Mouse (Mus musculus) neural tube, embryonic 15.5 days (tissue): ENCODE results near the gene Abcd1. TPM values are rescaled to one million over a fixed set of nuclear protein-coding genes. Genes with fewer than 3 reads are reported as not detected.

ENCODE experiments used
- ATAC-seq: fragments of 200-750 bp; cut with Nextera tagmentation; 2 replicates; pipeline ENCODE4 v1.8.0; 2017; ENCODE audit warnings: mild to moderate bottlenecking, moderate TSS enrichment, moderate library complexity; ENCODE audit not compliant: low FRiP score
- H3K27ac ChIP-seq: fragments of 300-500 bp; sonication (generic); replicated peaks from 2 replicates; pipeline ENCODE4 v1.5.1; 2015; ENCODE audit warnings: mild to moderate bottlenecking, inconsistent platforms
- H3K27me3 ChIP-seq: fragments of 300-500 bp; sonication (generic); replicated peaks from 2 replicates; pipeline ENCODE4 v1.6.1; 2015; ENCODE audit warnings: inconsistent platforms
- H3K36me3 ChIP-seq: fragments of 300-500 bp; sonication (generic); 2 replicates; pipeline ENCODE4 v1.6.1; 2015; ENCODE audit warnings: inconsistent platforms
- H3K4me1 ChIP-seq: fragments of 300-500 bp; sonication (generic); 2 replicates; pipeline ENCODE4 v1.6.1; 2015; ENCODE audit warnings: inconsistent platforms
- H3K4me2 ChIP-seq: fragments of 300-500 bp; sonication (generic); 2 replicates; pipeline ENCODE4 v1.6.1; 2015; ENCODE audit warnings: inconsistent platforms, mild to moderate bottlenecking, moderate library complexity
- H3K4me3 ChIP-seq: fragments of 300-500 bp; sonication (generic); replicated peaks from 2 replicates; pipeline ENCODE4 v1.5.1; 2015; ENCODE audit warnings: mild to moderate bottlenecking, inconsistent platforms
- H3K9ac ChIP-seq: fragments of 300-500 bp; sonication (generic); replicated peaks from 2 replicates; pipeline ENCODE4 v1.6.1; 2015; ENCODE audit warnings: mild to moderate bottlenecking, inconsistent platforms
- H3K9me3 ChIP-seq: fragments of 300-500 bp; sonication (generic); replicated peaks from 2 replicates; pipeline ENCODE4 v1.6.1; 2016; ENCODE audit warnings: inconsistent platforms
- WGBS: fragments of 180-500 bp; shearing (Covaris S2); methylation state at CpG from one replicate; pipeline ENCODE4 v1.1.7; 2015; ENCODE audit warnings: mixed read lengths; 5-methylcytosine and 5-hydroxymethylcytosine counted together
- polyA plus RNA-seq: library from polyadenylated mRNA; unstranded; fragments of >200 nt; fragmentation: Nextera tagmentation; extraction: Ambion mirVana; gene quantifications from 2 replicates; pipeline ENCODE4 v1.2.1, GENCODE M21; 2015

Gene Abcd1
- 13.6 and 15.5 TPM in 2 replicates for polyA plus RNA-seq

DNA sequence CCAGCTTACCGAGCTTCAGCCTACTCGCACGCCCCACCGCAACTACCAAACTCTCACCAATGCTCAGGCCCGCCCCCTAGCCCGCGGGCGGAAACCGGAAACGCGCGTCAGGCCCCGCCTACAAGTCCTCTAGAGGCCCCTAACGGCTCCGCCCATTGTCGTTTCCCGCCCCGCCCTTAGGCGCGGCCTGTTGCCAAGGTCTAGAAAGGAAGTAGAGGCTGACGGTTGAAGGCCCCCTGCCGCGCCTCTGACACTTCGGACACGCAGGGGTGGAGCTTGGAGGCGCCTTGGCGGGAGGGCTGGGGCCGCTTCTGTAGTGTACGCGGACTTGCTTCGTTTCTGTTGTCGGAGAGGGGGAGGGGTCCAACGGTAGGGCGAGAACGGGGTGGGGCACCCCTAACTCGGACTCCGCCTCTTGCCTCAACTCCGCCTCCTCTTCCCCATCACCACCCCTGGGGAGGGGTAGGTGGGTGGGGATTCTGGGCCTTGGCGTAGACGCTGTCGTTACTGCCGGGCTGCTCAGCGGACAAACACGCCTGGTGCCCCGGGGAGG, at the start of gene Abcd1, which contains the start of gene Bcap31:
Gene Abcd1, plus strand, starts transcription at position 489 of the 553 bp plus-strand sequence.
Gene Bcap31, minus strand, starts transcription at position 67 of the 553 bp plus-strand sequence.
- H3K36me3 ChIP-seq, result 0 out of 2 replicates have a peak, but pooled peaks cover 3% of the 10 kb centered on the region
- peak within 1 kb of the TSS; percentile 50 for H3K4me3 ChIP-seq
- WGBS, result 31% methylated on average over 41 of the region's 45 CpGs
- peak within 1 kb of the TSS; percentile 82 for H3K27ac ChIP-seq
- H3K4me1 ChIP-seq, result peaks cover 36% of the 10 kb centered on the region
- peak within 1 kb of the TSS; percentile 55 for H3K9ac ChIP-seq
- H3K27me3 ChIP-seq, result no peaks in the 10 kb centered on the region
- H3K9me3 ChIP-seq, result no peaks in the 10 kb centered on the region
- ATAC-seq, result peak; percentile 91
- H3K4me2 ChIP-seq, result peak within 1 kb of the TSS; percentile 68

DNA sequence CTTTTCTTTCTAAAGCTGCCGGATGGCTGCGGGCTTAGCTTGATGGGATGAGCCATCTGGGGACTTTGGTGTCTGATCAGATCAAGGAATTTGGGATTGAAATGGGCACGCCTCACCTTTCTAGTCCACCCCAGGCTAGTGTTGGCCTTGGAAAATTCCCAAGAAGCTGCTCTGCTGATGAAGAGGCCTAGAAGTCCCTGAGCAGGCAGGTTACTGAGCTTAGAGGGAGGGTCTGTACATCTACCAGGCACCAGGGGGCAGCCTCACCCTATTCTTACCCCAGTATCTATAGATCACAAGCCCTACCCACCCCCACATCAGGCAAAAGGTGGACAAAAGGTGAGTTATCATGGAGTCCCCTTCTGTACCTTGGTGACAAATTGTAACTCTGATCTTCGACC, 44.4 kb upstream of the Abcd1 start:
- H3K27me3 ChIP-seq, result no peaks in the 10 kb centered on the region
- no peaks in the 10 kb centered on the region for H3K36me3 ChIP-seq
- H3K9ac ChIP-seq, result no peak overlapping the region
- 0 out of 2 replicates have a peak, but pooled peaks have one; percentile 30 for ATAC-seq
- H3K4me1 ChIP-seq, result peaks cover 16% of the 10 kb centered on the region
- no peaks in the 10 kb centered on the region for H3K9me3 ChIP-seq
- H3K4me3 ChIP-seq, result no peak overlapping the region
- H3K27ac ChIP-seq, result no peak overlapping the region
- peak overlapping the region; percentile 66; the same call in 1 of the 2 replicates for H3K4me2 ChIP-seq
- 55% methylated on average over 4 of the region's 4 CpGs for WGBS

DNA sequence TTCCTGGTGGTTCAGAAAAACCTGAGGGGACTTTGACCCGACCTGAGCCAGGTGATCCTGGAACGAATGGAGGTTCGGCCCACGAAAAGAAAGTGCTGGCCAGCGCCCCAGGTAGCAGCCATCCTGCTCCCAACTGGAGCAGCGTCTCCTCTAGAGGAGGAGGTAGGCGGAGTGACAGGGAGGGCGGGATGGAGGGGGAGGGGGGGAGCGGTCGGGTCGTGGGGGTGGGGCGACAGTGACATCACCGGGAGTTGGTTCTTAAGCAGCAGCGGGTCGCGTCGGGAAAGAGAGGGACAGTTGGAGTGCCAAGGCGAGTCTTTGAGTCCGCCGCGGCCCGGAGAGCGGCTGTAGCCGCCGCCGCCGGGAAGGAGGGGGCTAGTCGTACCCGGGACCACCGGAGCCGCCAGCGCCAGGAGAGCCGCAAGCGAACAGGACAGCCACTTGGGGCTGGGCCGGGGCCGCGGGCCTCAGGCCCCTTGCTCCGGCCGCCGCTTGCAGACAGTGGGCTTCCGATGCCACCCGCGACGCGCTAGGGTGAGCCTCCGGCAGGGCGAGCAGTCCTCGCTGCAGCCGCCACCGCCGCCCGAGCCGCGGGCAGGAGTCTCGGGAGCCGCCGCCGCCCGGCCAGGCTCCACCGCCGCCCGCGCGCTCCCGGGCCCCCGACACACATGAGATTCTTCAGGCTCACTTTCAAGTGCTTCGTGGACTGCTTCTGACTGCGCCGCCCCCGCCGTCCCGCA, 43.3 kb upstream of the Abcd1 start, which contains the start of gene Slc6a8:
Gene Slc6a8, plus strand, starts transcription at position 272 of the 740 bp plus-strand sequence.
- ATAC-seq, result peak; percentile 83
- peak within 1 kb of the TSS; percentile 66 for H3K4me2 ChIP-seq
- 19% methylated on average over 47 of the region's 72 CpGs for WGBS
- no peaks in the 10 kb centered on the region for H3K9me3 ChIP-seq
- peak within 1 kb of the TSS; percentile 74 for H3K27ac ChIP-seq
- peak within 1 kb of the TSS; percentile 70 for H3K9ac ChIP-seq
- H3K4me3 ChIP-seq, result peak within 1 kb of the TSS; percentile 57
- H3K27me3 ChIP-seq, result no peaks in the 10 kb centered on the region
- no peaks in the 10 kb centered on the region for H3K36me3 ChIP-seq
- peaks cover 16% of the 10 kb centered on the region for H3K4me1 ChIP-seq

DNA sequence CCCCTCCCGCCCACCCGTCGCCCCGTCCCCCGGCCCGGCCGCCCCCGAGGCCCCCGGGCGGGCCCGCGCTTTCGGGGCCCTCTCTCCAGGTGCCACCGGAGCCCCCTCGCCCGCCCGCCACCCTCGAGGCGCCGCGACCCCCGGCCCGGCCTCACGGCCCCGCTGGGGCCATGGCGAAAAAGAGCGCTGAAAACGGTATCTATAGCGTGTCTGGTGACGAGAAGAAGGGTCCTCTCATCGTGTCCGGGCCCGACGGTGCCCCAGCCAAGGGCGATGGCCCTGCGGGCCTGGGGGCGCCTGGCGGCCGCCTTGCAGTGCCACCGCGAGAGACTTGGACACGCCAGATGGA, 42.8 kb upstream of the Abcd1 start:
- peak overlapping the region; percentile 57 for H3K4me3 ChIP-seq
- no peaks in the 10 kb centered on the region for H3K36me3 ChIP-seq
- WGBS, result 21% methylated on average over 27 of the region's 42 CpGs
- H3K9me3 ChIP-seq, result no peaks in the 10 kb centered on the region
- peaks cover 16% of the 10 kb centered on the region for H3K4me1 ChIP-seq
- H3K9ac ChIP-seq, result peak overlapping the region; percentile 70
- no peaks in the 10 kb centered on the region for H3K27me3 ChIP-seq
- peak overlapping the region; percentile 74 for H3K27ac ChIP-seq
- peak overlapping the region; percentile 66 for H3K4me2 ChIP-seq
- peak; percentile 33; the same call in 1 of the 2 replicates for ATAC-seq

DNA sequence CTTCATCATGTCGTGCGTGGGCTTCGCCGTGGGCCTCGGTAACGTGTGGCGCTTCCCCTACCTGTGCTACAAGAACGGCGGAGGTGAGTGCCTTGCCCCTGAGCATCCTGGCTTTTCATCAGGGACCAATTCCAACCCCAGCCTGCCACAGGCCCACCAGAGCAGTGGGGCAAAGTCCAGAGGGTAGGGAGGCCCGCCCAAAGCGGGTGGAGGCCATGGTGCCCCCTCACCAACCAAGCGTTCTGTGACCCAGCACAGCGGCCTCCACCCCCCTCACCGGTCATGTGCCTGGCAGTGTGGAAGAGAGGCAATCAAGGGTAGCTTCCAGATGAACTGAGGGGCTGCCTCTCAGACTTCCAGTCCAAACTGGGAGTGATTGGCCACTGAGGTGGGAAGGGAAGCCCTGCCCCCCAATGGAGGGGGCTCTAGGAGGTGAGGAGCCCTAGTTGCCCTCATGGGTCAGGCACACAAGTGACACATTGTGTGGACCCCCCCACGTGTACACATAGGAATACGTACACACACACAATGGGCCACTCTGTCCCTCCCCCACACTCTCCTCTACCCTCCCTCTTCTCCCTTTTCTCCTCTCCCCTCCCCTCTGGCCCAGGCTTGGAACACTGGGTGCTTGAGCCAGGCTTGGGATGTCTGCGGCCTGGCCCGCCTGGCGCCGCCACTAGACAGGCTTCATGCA, 42.3 kb upstream of the Abcd1 start:
- WGBS, result 27% methylated on average over 20 of the region's 20 CpGs
- peak overlapping the region; percentile 66 for H3K4me2 ChIP-seq
- H3K27me3 ChIP-seq, result no peaks in the 10 kb centered on the region
- H3K4me3 ChIP-seq, result peak overlapping the region; percentile 57
- peak; percentile 33; the same call in 1 of the 2 replicates for ATAC-seq
- H3K4me1 ChIP-seq, result peaks cover 16% of the 10 kb centered on the region
- peak overlapping the region; percentile 70 for H3K9ac ChIP-seq
- 0 out of 2 replicates have a peak, but pooled peaks cover 5% of the 10 kb centered on the region for H3K36me3 ChIP-seq
- H3K9me3 ChIP-seq, result no peaks in the 10 kb centered on the region
- H3K27ac ChIP-seq, result peak overlapping the region; percentile 74

DNA sequence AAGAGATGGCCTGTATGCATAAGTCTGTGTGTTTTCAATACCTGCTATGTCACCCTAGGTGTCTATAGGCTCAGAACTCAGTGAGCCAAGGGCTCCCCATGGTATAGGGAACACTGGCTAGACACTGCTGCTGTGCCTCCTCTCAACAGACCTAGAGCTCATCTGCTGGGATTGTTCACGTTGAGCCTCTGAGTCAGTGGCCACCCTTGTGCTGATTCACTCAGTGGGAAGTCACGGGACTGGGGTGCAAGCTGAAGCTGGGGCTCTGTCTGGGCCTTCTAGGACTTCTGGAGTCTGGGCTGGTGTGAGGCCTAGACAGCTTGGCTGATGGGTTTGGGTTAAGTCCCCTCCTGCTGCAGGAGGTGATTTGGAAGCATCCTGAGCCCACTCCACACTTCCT, 41.2 kb upstream of the Abcd1 start:
- Histone ChIP-seq H3K4me1 (peaks cover 16% of the 10 kb centered on the region), H3K27ac (no peak overlapping the region), H3K4me3 (peak overlapping the region; percentile 57; the same call in 1 of the 2 replicates), H3K9ac (peak overlapping the region; percentile 70; the same call in 1 of the 2 replicates), H3K9me3 (no peaks in the 10 kb centered on the region), H3K4me2 (peak overlapping the region; percentile 66), H3K36me3 (0 out of 2 replicates have a peak, but pooled peaks cover 5% of the 10 kb centered on the region), H3K27me3 (no peaks in the 10 kb centered on the region)
- ATAC-seq, result no peak
- 55% methylated on average over 2 of the region's 2 CpGs for WGBS

DNA sequence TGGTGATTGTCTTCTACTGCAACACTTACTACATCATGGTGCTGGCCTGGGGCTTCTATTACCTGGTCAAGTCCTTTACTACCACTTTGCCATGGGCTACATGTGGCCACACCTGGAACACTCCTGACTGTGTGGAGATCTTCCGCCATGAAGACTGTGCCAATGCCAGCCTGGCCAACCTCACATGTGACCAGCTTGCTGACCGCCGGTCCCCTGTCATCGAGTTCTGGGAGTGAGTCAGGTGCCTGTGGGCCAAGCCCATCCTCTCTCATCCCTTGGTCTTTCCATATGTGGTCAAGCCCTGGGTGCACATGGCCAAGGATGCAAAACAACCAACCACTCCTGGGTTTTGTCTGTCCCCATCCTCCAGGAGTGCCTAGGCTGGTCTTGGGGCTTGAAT, 39.7 kb upstream of the Abcd1 start:
- Histone ChIP-seq H3K9ac (no peak overlapping the region), H3K4me2 (no peak overlapping the region), H3K4me3 (no peak overlapping the region), H3K36me3 (0 out of 2 replicates have a peak, but pooled peaks cover 5% of the 10 kb centered on the region), H3K9me3 (no peaks in the 10 kb centered on the region), H3K27me3 (no peaks in the 10 kb centered on the region), H3K4me1 (peaks cover 16% of the 10 kb centered on the region), H3K27ac (no peak overlapping the region)
- no peak for ATAC-seq
- WGBS, result 97% methylated on average over 4 of the region's 4 CpGs

DNA sequence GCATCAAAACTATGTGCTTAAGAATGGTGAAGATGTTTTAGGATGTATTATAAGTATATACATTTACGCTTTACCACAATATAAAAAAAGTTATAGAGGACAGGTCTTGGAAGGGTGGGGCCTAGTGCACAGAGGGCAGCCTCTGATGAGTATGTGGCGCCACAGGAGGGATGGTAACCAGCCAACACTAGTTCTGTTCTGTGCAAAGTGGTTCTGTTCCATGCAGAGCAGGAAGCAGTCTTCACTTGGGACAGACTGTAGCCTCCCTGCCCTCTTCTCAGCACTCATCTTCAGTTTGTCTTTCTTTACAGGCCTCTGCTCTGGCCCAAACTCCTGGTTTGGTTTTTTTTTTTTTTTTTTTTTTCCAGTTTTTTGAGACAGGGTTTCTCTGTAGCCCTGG, 32.2 kb upstream of the Abcd1 start:
- 83% methylated on average over 2 of the region's 2 CpGs for whole genome bisulfite sequencing
- H3K36me3 ChIP-seq, result peaks cover 18% of the 10 kb centered on the region

DNA sequence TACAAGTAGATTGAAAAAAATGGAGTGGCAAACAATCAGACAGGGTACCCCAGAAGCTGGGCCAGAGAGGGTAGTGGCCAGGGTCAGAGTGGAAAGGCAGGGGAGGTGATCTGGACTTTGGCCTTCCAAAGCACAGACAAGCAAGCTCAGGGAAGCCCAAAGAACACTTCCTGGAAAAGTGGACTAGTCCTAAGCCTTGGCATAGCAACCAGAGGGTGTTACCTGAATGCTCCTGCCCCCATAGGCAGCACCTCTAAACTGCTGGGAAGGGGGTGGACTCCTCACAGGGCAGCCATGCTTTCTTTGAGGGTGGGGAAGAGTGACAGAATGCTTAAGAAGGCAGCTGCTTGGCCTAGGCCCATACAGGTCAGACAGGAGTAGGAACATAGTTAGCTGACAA, 31.4 kb upstream of the Abcd1 start:
- no peak overlapping the region for H3K4me2 ChIP-seq
- H3K27ac ChIP-seq, result no peak overlapping the region
- no peak overlapping the region for H3K9ac ChIP-seq
- H3K4me1 ChIP-seq, result no peaks in the 10 kb centered on the region
- peaks cover 18% of the 10 kb centered on the region for H3K36me3 ChIP-seq
- H3K4me3 ChIP-seq, result no peak overlapping the region
- H3K9me3 ChIP-seq, result no peaks in the 10 kb centered on the region
- H3K27me3 ChIP-seq, result no peaks in the 10 kb centered on the region
- no peak for ATAC-seq

More for the DNA sequence above, 32.2 kb upstream of the Abcd1 start:
- H3K4me2 ChIP-seq, result no peak overlapping the region
- no peak overlapping the region for H3K9ac ChIP-seq
- H3K27me3 ChIP-seq, result no peaks in the 10 kb centered on the region
- H3K9me3 ChIP-seq, result no peaks in the 10 kb centered on the region
- H3K27ac ChIP-seq, result no peak overlapping the region
- no peak for ATAC-seq
- no peaks in the 10 kb centered on the region for H3K4me1 ChIP-seq
- H3K4me3 ChIP-seq, result no peak overlapping the region

DNA sequence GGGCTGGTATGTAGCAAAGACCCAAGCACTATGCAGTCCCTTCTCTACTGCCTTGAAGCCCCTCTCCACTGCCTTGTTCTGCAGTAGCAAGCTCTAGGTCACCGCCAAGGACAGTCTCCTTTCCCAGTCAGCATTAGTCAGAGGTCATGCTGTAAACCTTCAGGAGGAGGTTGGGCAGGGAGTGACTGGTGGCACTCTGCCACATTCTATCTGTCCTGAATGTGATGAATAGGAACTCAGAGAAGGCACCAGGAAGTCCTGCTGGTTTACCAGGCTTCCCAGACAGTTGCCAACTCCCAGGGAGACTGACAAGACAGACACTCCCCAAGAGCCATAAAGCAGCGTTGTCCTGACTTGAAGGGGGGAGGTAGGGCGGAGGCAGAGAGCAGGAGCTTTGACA, 30.8 kb upstream of the Abcd1 start:
- Histone ChIP-seq H3K27ac (no peak overlapping the region), H3K27me3 (no peaks in the 10 kb centered on the region), H3K4me2 (no peak overlapping the region), H3K4me1 (no peaks in the 10 kb centered on the region), H3K4me3 (no peak overlapping the region), H3K36me3 (peaks cover 18% of the 10 kb centered on the region), H3K9me3 (no peaks in the 10 kb centered on the region), H3K9ac (no peak overlapping the region)
- 52% methylated on average over 3 of the region's 3 CpGs for WGBS
- ATAC-seq, result no peak

DNA sequence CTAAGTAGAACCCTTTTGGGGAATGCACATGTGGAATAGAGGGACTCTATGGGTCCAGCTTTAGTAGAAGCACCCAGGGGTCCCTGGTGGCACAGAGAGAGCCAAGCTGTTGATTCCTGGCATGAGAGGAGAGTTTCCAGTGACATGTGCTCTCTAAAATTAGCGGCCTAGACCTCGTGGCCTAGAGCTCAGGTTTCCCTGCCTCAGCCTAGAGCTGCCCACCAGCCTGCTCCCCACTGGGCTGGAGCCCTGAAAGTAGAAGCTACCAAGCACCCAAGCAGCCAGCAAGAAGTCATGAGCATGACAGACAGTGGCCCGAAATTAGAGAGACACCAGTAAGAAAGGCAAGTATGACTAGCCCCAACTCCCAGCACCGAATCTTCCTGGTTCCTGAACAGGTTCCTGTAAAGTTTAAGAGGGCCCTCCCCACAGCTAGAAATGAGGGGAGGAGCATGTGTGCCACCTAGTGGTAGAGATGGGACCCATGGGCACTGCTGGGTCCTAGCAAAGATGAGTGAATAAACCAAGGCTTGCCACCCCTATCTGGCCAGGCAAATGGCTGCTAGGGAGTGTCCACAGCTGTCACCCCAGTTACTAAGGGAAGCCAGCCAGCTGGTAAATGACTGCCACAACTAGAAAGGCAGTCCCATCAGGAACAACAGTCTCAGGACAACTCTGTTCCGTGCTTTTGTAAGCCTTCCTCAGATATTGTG, 25.3 kb upstream of the Abcd1 start:
- Histone ChIP-seq H3K4me1 (no peaks in the 10 kb centered on the region), H3K4me3 (no peak overlapping the region), H3K9ac (no peak overlapping the region), H3K9me3 (no peaks in the 10 kb centered on the region), H3K27ac (no peak overlapping the region), H3K27me3 (no peaks in the 10 kb centered on the region), H3K4me2 (no peak overlapping the region), H3K36me3 (peaks cover 9% of the 10 kb centered on the region; the same call in 1 of the 2 replicates)
- WGBS, result 77% methylated on average over 5 of the region's 5 CpGs
- no peak for ATAC-seq
